Mouse (Mus musculus) lung, adult 18-20 months (tissue): ENCODE measurements around the gene Mtrf1.
"Not testable (repeated sequence)": the region's sequence is repeated elsewhere in the genome, so short reads cannot be mapped to it uniquely, and the experiment has no call there.

Source experiments
- DNase-seq, 2 experiments: peaks; one replicate each; pipeline ENCODE4 v3.0.0; 2022; ENCODE audit warnings: mixed read lengths in 2 of 2

The Mtrf1 gene

GRCm38 (mm10) chr14:79397321-79398122, at the start of gene Mtrf1:
Gene Mtrf1, plus strand, starts transcription at chr14:79397772.
- DNase-seq, result peak; percentile 51 to 71

GRCm38 (mm10) chr14:79358055-79358454, 39.5 kb upstream of the Mtrf1 start:
- DNase-seq, result no peak

DNA sequence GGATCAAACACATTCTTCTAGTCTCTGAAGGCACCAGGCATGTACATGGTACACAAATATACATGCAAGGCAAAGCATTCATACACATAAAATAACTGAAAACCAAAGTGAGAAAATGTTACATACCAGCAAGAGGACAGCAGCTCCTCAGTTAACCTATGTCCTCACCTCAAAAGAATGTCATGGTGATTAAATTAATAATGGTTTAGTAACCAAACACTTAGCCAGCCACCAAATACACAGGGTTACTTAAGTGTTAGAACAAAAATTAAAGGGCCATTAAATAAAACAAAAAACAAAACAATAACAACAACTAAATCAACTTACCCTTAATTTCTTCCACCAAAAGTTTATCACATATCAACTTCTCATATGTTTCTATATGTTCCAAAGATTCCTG, 20.5 kb upstream of the Mtrf1 start:
- no peak for DNase-seq

DNA sequence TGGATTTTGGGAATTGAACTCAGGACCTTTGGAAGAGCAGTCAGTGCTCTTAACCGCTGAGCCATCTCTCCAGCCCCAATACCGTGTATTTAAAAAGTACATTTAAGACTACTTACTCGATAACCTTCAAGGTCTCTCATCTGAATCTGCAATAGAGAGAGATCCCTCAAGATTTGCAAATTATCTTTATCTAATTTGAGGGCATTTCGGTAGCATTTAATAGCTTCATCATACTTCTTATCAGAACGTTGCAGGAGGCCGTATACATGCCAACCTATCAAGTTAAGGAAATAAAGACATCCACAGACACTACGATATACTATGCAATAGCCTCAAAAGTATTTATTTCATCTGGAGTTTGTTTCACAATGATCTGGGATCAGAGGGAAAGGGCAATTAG, 14.5 kb upstream of the Mtrf1 start:
- DNase-seq, result no peak

GRCm38 (mm10) chr14:79388304-79388703, 9.3 kb upstream of the Mtrf1 start:
- no peak for DNase-seq

DNA sequence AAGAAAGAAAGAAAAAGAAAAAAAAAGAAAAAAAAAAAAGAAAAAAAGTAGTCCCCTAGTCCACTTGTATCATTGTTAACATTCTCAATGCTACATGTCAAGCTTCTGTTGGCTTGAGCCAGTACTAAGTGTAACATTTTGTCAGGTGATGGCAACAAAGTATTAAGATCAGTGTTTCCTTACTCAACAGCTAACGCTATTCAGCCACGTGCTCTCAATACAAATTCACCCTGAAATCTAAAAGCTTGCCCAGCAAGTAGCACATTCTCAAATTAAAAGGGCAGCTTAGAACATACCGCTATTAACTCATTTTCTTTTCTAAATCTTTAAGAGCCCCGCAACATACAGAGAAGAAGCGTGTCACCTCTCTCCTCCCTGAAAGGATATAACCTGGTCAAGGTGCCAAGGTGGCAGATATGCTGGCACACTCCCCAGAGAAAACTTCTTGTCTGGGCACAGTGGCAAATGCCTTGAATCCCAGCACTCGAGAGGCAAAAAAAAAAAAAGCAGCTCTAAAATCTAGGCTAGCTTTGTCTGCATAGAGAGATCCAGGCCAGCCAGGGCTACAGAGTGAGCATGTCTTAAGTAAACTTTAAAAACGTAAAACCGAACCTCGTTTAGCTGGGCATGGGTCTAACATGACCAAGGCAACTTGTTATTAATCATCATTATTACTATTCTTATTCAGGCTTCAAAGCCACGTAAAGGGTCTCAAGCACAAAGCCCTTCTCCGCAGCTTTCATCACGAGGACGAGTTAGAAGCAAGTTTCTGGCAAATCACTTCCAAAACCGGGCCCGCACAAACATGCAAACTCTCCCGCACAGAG, 7.9 kb upstream of the Mtrf1 start:
- DNase-seq, result peak; percentile 31 to 43

- peak; percentile 92 to 93 for DNase-seq
Observed at GRCm38 (mm10) chr14:79390265-79390926, 7.2 kb upstream of the Mtrf1 start, which contains the start of gene Naa16. Gene Naa16, minus strand, starts transcription at chr14:79390778.

- DNase-seq, result no peak
Observed at GRCm38 (mm10) chr14:79393289-79393688, 4.3 kb upstream of the Mtrf1 start.

GRCm38 (mm10) chr14:79394564-79394963, 3.0 kb upstream of the Mtrf1 start:
- peak in 1 of 2 experiments; percentile 34 for DNase-seq

DNA sequence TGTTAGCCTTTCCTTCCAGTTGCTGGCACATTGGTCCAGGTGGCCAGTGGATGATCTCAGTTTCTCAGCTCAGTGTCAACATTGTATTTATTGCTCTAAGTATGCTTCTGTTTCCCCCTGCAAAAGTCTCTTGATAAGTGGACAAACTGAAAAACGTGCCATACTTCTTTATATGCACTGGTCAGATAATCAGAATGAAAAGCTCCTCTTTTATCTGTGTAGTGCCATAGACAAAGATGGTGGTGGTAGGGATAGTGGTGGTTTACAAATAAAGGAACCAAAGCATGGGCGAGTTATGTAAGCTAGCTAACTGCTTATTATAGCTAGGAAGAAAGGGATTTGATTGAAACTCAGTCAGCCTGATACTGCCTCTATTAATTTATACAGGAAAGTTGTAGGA, 10.1 kb downstream of the Mtrf1 start:
- DNase-seq, result no peak

- DNase-seq, result no peak
Observed at GRCm38 (mm10) chr14:79409278-79409830, 11.8 kb downstream of the Mtrf1 start.

- no peak for DNase-seq
Observed at GRCm38 (mm10) chr14:79410662-79411061, 13.1 kb downstream of the Mtrf1 start.

GRCm38 (mm10) chr14:79413121-79413520, 15.5 kb downstream of the Mtrf1 start:
- DNase-seq, result no peak

DNA sequence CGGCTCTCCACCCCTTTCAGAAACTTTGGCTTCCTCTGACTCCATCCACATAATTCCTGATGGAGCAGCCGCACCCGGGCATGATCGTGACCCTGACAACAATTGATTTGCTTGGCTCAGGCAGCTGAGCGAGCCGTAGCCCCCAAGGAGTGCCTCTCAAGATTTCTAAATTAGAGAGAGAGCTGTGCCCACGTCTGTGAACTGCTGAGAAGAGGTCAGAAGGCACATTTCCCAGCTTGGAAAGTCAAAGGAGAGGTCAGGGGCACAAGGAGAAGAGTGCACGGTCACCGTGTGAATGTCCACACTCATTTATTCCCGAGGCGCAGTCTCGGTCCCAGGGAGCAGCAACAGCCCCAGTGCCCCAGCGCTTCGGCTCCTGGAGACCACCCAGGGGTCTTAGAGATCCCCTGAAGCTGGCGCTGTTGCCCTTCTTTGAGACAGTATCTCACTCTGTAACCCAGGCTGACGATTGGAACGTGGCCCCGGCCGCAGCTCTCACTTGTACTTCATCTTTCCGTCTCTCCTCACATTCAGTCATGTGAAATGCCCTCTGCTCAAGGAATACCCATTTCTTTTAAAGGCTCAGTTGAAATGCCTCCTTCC, 22.6 kb downstream of the Mtrf1 start:
- no peak for DNase-seq

- peak; percentile 97 for DNase-seq
Observed at GRCm38 (mm10) chr14:79425979-79426729, 28.6 kb downstream of the Mtrf1 start, which contains the start of gene Kbtbd7. Gene Kbtbd7, plus strand, starts transcription at chr14:79426511.

DNA sequence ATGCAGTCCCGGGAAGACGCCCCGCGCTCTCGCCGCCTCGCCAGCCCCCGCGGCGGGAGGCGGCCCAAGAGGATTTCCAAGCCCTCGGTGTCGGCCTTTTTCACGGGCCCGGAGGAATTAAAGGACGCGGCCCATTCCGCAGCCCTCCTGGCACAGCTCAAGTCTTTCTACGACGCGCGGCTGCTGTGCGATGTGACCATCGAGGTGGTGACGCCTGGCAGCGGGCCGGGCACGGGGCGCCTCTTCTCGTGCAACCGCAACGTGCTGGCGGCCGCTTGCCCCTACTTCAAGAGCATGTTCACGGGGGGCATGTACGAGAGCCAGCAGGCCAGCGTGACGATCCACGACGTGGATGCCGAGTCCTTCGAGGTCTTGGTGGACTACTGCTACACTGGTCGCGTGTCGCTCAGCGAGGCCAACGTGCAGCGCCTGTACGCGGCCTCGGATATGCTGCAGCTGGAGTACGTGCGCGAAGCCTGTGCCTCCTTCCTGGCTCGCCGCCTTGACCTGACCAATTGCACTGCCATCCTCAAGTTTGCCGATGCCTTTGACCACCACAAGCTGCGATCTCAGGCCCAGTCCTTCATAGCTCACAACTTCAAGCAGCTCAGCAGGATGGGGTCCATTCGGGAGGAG, 29.3 kb downstream of the Mtrf1 start:
- not testable (repeated sequence) for DNase-seq

DNA sequence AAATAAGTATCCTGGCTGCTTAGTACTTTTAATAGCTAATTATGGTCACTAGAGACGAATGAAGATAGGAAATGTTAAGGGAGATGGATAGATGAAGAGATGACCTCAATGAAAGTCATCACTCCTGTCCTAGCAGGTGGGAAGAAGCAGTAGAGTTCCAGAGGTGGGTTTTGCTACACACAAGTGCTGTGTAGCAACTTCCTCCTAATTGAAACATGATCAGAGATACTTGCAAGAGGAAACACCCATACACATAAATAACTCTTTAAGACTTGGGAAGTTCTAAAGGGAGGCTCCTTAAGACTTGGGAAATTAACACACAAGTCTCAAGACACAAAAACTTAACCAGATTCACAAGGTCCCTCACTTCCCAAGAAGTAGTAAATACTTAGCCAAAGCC, 36.5 kb downstream of the Mtrf1 start:
- no peak for DNase-seq

DNA sequence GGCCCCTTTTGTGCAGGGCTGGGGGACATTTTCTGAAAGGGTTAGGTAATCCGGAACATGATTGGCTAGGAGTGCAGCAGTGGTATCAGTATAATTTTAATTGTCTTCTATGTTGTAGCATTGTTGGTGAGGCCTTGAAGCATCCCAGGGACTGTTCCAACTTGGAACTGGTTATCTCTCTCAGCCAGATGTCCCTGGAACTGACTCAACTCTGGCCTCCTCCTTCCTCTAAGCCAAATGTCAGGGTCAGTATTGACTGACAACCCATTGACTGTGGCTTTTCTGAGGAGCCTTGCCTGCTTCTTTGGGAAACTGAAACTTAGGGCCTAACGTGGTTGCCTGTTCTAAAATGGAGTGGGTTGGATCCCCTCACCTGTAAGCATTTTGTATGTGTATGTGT, 43.1 kb downstream of the Mtrf1 start:
- no peak for DNase-seq

GRCm38 (mm10) chr14:79441441-79441840, 43.9 kb downstream of the Mtrf1 start:
- DNase-seq, result peak in 1 of 2 experiments; percentile 10

DNA sequence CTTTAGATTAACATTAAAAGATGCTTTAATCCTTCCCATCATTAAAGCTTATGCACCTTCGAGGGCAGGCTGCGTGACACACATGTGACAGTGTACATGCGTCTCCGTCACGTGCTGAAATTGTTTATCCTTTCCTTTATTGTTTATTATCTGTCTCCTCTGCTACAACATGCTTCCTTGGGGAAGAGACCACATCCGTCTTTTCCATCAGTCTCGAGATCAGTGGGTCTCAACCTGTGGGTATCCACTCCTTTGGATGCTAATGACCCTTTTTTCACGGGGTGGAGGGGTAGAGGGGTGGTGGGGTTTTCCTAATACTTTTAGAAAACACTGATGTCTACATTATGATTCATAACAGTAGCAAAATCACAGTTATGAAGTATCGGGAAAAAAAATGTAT, 47.0 kb downstream of the Mtrf1 start:
- DNase-seq, result no peak

GRCm38 (mm10) chr14:79445055-79445620, 47.6 kb downstream of the Mtrf1 start:
- DNase-seq, result no peak
